Mouse (Mus musculus): ENCODE measurements around the gene Vcpkmt. TPM values are rescaled to one million over a fixed set of nuclear protein-coding genes. Genes with fewer than 3 reads are reported as not detected.
"Not testable (repeated sequence)": the region's sequence is repeated elsewhere in the genome, so short reads cannot be mapped to it uniquely, and the experiment has no call there.

Vcpkmt gene
- polyA plus RNA-seq, 1 experiment, result 16.2 TPM

DNA sequence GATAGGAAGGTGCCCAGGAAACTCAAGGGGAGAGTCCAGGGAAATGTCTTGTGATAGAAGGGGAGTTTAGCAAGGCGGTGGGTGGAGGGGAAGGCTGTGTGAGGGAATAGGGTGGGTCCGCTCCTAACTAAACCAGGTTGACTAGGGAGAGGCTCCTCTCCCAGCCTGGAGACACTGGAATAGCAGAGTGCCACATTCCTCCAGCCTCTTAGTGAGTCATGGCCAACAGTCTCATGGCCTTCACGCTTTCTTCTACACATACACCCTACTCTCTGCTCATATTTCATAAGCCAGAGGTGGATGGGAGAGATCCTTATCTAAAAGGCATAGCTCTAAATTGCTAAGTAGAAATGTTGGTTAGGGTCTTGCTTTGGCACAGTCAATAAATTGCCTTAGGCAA, 12.9 kb downstream of the Vcpkmt start:
- TF ChIP-seq CTCF (IDR thresholded peaks at IDR 0.05; ENCODE audit: borderline replicate concordance, extremely low read depth, insufficient read depth, insufficient read length) (no peak), POLR2A (IDR thresholded peaks at IDR 0.05; ENCODE audit: borderline replicate concordance, extremely low read depth, insufficient read depth, insufficient read length, poor library complexity, severe bottlenecking) (no peak)
- DNase-seq (ENCODE audit: low read depth), result no peak

DNA sequence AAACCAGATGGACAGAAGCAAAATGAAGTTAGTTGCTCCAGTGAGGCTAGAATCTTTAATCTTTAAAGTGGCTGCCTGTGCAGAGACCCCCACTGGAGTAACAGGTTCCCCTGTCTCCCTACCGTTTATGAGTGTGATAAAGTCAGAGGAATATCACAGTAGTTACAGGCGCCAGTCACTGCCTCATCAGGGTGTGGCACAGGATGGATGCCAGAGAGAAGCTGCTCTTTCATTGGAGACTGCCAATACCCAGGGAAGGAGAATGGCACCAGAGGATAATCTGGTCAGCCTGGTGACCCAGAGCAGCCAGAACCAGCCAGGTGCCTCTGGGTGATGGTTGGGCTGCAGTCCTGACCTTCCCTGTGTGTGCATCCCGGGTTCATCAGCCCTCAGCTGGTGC, 14.6 kb downstream of the Vcpkmt start:
- TF ChIP-seq POLR2A (IDR thresholded peaks at IDR 0.05; ENCODE audit: borderline replicate concordance, extremely low read depth, insufficient read depth, insufficient read length, poor library complexity, severe bottlenecking) (no peak), CTCF (IDR thresholded peaks at IDR 0.05; ENCODE audit: borderline replicate concordance, extremely low read depth, insufficient read depth, insufficient read length) (no peak)
- DNase-seq (ENCODE audit: low read depth), result no peak

DNA sequence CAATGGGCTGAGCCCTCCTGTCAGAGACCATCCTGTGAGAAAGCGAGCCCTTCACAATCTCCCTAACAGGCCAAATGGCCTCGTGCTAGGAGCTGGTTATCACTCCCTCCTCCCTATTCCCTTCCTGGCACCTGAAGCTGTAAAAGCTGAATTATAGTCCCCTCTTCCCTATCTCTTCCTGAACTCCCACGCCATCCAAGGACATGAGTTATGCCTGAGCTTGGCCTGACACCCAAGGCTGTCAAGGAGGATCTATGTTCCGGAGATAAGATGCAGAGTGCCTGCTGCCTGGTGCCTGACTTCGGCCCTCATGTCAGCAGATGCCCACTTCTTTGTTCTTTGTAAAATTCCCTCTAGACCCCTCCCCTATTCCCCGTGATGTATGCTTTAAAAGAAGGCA, 21.8 kb downstream of the Vcpkmt start:
- not testable (repeated sequence) for DNase-seq (ENCODE audit: low read depth)

DNA sequence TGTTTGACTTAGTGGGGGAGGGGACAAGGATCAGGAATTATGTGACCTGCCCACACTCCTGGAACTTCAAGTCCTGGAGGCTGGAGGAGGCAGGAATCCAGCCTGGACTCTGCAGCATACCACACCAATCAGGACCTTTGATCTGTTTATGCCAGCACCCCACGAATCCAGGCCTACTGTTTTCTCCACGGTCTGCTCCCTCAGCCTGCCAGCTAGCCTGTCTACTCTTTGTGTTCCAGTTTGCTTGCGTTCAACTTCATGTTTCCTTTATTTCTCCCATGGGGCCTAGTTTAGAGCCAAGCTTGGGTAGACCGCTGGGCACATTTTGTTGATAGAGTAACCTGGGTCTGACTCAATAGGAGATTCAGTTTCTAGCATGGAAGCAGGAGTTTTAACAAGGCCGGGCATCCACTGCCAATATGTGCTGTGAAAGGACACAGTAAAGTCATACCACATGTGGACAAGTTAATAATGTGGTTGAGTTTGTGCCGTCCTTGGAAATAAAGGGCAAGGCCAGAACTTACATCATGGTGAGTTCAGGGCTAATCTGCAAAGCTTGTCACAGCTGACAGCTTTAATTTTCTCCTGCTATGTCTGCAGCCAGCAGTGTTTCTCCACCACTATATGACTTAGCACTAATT, 26.5 kb downstream of the Vcpkmt start:
- peak; percentile 46 for DNase-seq (ENCODE audit: low read depth)
- TF ChIP-seq CTCF (IDR thresholded peaks at IDR 0.05; ENCODE audit: borderline replicate concordance, extremely low read depth, insufficient read depth, insufficient read length) (no peak), POLR2A (IDR thresholded peaks at IDR 0.05; ENCODE audit: borderline replicate concordance, extremely low read depth, insufficient read depth, insufficient read length, poor library complexity, severe bottlenecking) (no peak)

DNA sequence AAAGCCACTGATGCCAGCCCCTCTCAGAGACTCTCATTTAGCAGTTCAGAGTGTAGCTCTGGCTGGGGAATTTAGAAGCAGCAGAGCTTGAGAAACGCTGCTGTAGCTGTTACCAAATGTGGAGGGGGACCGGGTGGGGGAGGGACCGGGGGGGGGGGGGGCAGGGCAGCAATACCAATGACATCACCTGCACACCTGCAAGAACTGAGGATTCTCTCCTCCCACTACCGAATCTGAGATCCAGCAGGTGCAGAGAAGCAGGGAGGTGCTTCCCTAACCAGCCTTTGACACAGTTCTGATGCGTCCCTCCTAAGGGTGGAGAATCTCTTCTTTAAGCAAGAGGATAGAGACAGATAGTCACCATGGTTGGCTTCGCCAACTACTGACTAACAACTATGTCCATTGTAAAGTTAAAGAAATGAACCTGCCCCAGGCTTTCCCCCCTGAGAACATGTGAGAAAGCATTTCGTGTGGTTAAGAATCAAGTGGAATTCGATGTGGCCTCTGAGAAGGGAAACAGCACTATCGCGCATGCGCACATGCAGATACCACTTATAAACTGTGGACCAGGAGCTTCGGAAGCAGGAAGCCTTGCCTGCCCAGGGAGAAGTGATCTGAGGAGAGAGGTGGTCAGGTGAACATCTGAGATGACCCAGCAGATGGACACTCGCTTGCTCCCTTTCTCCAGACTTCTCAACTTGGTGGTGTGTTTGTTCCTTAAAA, 37.2 kb downstream of the Vcpkmt start:
- no peak for DNase-seq (ENCODE audit: low read depth)
- TF ChIP-seq CTCF (IDR thresholded peaks at IDR 0.05; ENCODE audit: borderline replicate concordance, extremely low read depth, insufficient read depth, insufficient read length) (no peak), POLR2A (IDR thresholded peaks at IDR 0.05; ENCODE audit: borderline replicate concordance, extremely low read depth, insufficient read depth, insufficient read length, poor library complexity, severe bottlenecking) (no peak)

DNA sequence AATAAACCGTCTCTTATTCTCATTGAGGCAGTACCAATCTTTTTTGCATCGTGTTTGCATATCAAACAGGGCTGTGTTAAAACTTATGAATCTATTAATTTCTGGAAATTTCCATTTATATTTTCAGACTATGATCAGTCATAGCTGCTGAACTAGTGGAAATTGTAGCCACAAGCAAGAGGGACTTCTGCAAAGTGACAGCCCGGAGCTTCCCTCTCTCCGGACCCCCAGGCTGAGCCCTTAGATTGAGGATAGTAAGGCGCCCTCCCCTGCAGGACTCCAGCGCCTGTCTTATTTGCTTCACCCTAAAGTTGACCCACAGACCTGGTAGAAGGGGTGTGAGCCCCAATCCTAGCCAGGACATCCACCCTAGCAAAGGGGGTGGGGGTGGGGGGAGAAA, 37.8 kb downstream of the Vcpkmt start:
- TF ChIP-seq POLR2A (IDR thresholded peaks at IDR 0.05; ENCODE audit: borderline replicate concordance, extremely low read depth, insufficient read depth, insufficient read length, poor library complexity, severe bottlenecking) (no peak), CTCF (IDR thresholded peaks at IDR 0.05; ENCODE audit: borderline replicate concordance, extremely low read depth, insufficient read depth, insufficient read length) (no peak)
- DNase-seq (ENCODE audit: low read depth), result no peak

DNA sequence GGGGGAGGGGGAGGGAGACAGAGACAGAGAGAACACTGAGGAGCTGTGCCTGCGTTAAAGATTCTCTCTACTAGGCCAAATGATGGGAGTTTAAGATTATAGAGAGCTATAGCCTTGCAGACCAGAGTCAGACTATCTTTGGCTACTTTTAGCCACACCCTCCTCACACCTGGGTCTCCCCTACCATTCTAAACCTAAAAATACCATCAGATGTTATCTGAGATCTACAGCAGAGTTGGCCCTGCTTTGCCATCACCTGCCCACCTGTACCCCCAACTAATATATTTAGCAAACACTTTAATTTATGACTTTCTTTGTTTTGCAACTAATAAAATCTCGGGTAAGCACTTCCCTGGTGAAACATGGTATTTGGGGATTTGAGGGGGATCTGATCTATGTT, 38.3 kb downstream of the Vcpkmt start:
- TF ChIP-seq POLR2A (IDR thresholded peaks at IDR 0.05; ENCODE audit: borderline replicate concordance, extremely low read depth, insufficient read depth, insufficient read length, poor library complexity, severe bottlenecking) (no peak), CTCF (IDR thresholded peaks at IDR 0.05; ENCODE audit: borderline replicate concordance, extremely low read depth, insufficient read depth, insufficient read length) (no peak)
- DNase-seq (ENCODE audit: low read depth), result no peak

DNA sequence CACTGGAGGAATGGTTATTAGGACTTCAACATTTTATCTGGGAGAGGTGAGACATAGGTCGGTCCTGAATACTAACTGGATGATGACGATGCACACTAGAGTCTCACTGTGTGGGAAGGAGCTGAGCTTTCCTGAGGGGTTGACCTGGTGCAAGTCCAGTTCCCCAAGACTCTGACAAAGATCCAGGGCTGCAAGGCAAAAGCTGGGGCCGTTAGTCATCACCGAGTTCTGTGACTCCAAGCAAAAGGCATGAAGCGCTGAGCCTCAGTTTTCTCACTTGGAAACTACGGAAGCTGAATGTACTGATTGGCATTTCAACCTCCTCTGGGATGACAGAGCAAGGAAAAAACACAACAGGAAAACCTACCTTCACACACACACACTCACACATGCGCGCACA, 40.5 kb downstream of the Vcpkmt start:
- TF ChIP-seq CTCF (IDR thresholded peaks at IDR 0.05; ENCODE audit: borderline replicate concordance, extremely low read depth, insufficient read depth, insufficient read length) (no peak), POLR2A (IDR thresholded peaks at IDR 0.05; ENCODE audit: borderline replicate concordance, extremely low read depth, insufficient read depth, insufficient read length, poor library complexity, severe bottlenecking) (no peak)
- DNase-seq (ENCODE audit: low read depth), result no peak

DNA sequence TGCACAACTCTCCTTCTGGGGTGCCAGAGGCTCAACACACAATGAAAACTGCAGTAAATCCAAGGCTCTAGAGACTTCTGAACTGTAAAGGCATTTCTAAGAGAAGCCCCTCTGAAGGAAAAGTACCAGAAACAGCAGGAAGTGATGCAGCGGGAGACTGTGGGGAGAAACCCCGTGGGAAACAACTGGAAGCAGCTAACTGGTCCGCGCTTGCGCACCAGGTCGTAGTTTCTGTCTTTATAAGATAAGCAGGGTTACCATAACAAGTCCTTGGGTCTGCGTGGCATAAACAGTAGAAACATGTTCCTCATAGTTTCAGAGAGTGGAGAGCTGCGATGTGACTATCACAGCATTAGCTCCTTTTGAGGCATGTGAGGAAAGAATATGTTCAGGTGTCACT, 41.2 kb downstream of the Vcpkmt start:
- no peak for DNase-seq (ENCODE audit: low read depth)
- TF ChIP-seq CTCF (IDR thresholded peaks at IDR 0.05; ENCODE audit: borderline replicate concordance, extremely low read depth, insufficient read depth, insufficient read length), result no peak
- TF ChIP-seq POLR2A (IDR thresholded peaks at IDR 0.05; ENCODE audit: borderline replicate concordance, extremely low read depth, insufficient read depth, insufficient read length, poor library complexity, severe bottlenecking), result no peak

DNA sequence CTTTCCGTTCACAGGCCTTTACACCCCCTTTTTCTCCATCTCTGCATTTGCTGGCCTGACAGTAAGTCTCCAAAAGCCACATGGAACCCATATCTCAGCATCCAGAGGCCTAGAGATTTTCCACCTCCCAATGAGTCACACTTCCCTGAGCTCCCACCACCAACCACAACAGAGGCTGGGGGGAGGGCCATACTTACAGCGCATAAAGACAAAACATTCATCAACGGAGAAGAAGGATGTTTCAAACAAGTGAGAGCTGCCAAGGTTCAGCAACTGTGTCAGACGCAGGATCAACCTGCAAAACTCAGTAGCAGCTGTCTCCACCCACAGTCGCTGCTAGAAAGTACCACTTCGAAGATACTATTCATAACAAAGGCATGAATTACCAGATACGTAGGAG, 43.5 kb downstream of the Vcpkmt start:
- DNase-seq (ENCODE audit: low read depth), result peak; percentile 31
- TF ChIP-seq CTCF (IDR thresholded peaks at IDR 0.05; ENCODE audit: borderline replicate concordance, extremely low read depth, insufficient read depth, insufficient read length), result no peak
- TF ChIP-seq POLR2A (IDR thresholded peaks at IDR 0.05; ENCODE audit: borderline replicate concordance, extremely low read depth, insufficient read depth, insufficient read length, poor library complexity, severe bottlenecking), result no peak

DNA sequence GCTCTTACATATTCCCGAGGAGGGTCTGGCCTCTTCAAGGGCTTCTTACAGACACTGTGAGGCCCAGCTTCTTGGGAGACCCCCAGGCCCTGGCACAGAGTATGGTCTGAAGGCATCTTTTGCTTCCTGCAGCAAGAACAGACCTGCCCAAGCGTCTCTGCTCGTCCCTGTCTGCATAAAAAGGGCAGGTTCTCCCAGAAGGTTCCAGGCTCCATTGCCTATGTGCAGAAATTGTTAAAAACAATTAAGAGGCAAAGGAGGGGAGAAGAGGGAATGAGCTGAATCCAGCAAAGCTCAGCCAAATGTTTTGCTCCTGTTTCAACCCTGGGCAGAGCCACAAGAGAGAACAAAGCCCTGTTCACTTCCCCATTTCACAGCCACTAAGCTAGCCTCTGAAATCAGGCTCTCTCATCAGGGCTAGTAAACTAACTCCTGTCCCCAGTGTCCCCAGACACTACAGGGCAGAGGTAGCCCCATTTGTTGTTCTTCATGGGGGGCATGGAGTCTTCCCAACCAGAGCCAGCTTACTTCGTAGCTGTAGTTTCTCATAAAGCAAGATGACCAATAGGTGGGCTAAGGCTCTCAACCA, 44.4 kb downstream of the Vcpkmt start:
- DNase-seq (ENCODE audit: low read depth), result no peak
- TF ChIP-seq POLR2A (IDR thresholded peaks at IDR 0.05; ENCODE audit: borderline replicate concordance, extremely low read depth, insufficient read depth, insufficient read length, poor library complexity, severe bottlenecking) (no peak), CTCF (IDR thresholded peaks at IDR 0.05; ENCODE audit: borderline replicate concordance, extremely low read depth, insufficient read depth, insufficient read length) (no peak)
